Mouse (Mus musculus): Measurements from ENCODE around the gene Ppp2r3a. TPM values are rescaled to one million over a fixed set of nuclear protein-coding genes. Genes with fewer than 3 reads are reported as not detected.

Gene Ppp2r3a
- polyA plus RNA-seq, 1 experiment from 2014 or later, result 40.2 TPM

- no peak for ATAC-seq (ENCODE audit: low read depth)
- 95% methylated on average over 1 of the region's 1 CpGs for WGBS
- Histone ChIP-seq H3K9ac (replicated peaks; ENCODE audit: low read depth, low read length) (no peak overlapping the region), H3K4me2 (ENCODE audit: low read depth, low read length) (no peak overlapping the region), H3K4me1 (ENCODE audit: control insufficient read depth, insufficient read depth, low read length) (no peaks in the 10 kb centered on the region), H3K36me3 (ENCODE audit: control insufficient read depth, insufficient read depth, low read length) (no peaks in the 10 kb centered on the region), H3K27me3 (ENCODE audit: control insufficient read depth, insufficient read depth, low read length) (no peaks in the 10 kb centered on the region), H3K4me3 (ENCODE audit: low read depth, low read length) (no peak overlapping the region), H3K9me3 (ENCODE audit: control insufficient read depth, low read length) (no peaks in the 10 kb centered on the region), H3K27ac (ENCODE audit: low read depth, low read length) (no peak overlapping the region)
Measured at GRCm38 (mm10) chr9:101159431-101159830, 92.2 kb downstream of the Ppp2r3a start.

GRCm38 (mm10) chr9:101152872-101153271 is 98.7 kb downstream of the Ppp2r3a start:
- no peak overlapping the region for H3K4me3 ChIP-seq (ENCODE audit: low read depth, low read length)
- H3K36me3 ChIP-seq (ENCODE audit: control insufficient read depth, insufficient read depth, low read length), result no peaks in the 10 kb centered on the region
- ATAC-seq (ENCODE audit: low read depth), result no peak
- H3K4me1 ChIP-seq (ENCODE audit: control insufficient read depth, insufficient read depth, low read length), result no peaks in the 10 kb centered on the region
- no peak overlapping the region for H3K4me2 ChIP-seq (ENCODE audit: low read depth, low read length)
- no peak overlapping the region for H3K27ac ChIP-seq (ENCODE audit: low read depth, low read length)
- no peak overlapping the region for H3K9ac ChIP-seq (replicated peaks; ENCODE audit: low read depth, low read length)
- WGBS, result 79% methylated on average over 5 of the region's 5 CpGs
- H3K27me3 ChIP-seq (ENCODE audit: control insufficient read depth, insufficient read depth, low read length), result no peaks in the 10 kb centered on the region
- no peaks in the 10 kb centered on the region for H3K9me3 ChIP-seq (ENCODE audit: control insufficient read depth, low read length)

- 0 out of 2 replicates have a peak, but pooled peaks cover 11% of the 10 kb centered on the region for H3K36me3 ChIP-seq (ENCODE audit: control insufficient read depth, insufficient read depth, low read length)
- H3K4me1 ChIP-seq (ENCODE audit: control insufficient read depth, insufficient read depth, low read length), result no peaks in the 10 kb centered on the region
- WGBS, result 94% methylated on average over 4 of the region's 4 CpGs
- H3K4me2 ChIP-seq (ENCODE audit: low read depth, low read length), result no peak overlapping the region
- no peak for ATAC-seq (ENCODE audit: low read depth)
- H3K9ac ChIP-seq (replicated peaks; ENCODE audit: low read depth, low read length), result no peak overlapping the region
- no peak overlapping the region for H3K27ac ChIP-seq (ENCODE audit: low read depth, low read length)
- H3K4me3 ChIP-seq (ENCODE audit: low read depth, low read length), result no peak overlapping the region
- H3K27me3 ChIP-seq (ENCODE audit: control insufficient read depth, insufficient read depth, low read length), result no peaks in the 10 kb centered on the region
- H3K9me3 ChIP-seq (ENCODE audit: control insufficient read depth, low read length), result no peaks in the 10 kb centered on the region
Measured at GRCm38 (mm10) chr9:101143635-101144034, 108.0 kb downstream of the Ppp2r3a start.

- ATAC-seq (ENCODE audit: low read depth), result no peak
- Histone ChIP-seq H3K9me3 (ENCODE audit: control insufficient read depth, low read length) (no peaks in the 10 kb centered on the region), H3K4me1 (ENCODE audit: control insufficient read depth, insufficient read depth, low read length) (no peaks in the 10 kb centered on the region), H3K27me3 (ENCODE audit: control insufficient read depth, insufficient read depth, low read length) (no peaks in the 10 kb centered on the region), H3K27ac (ENCODE audit: low read depth, low read length) (no peak overlapping the region), H3K36me3 (ENCODE audit: control insufficient read depth, insufficient read depth, low read length) (peaks cover 3% of the 10 kb centered on the region; the same call in 1 of the 2 replicates), H3K4me3 (ENCODE audit: low read depth, low read length) (no peak overlapping the region), H3K4me2 (ENCODE audit: low read depth, low read length) (no peak overlapping the region), H3K9ac (replicated peaks; ENCODE audit: low read depth, low read length) (no peak overlapping the region)
- 93% methylated on average over 8 of the region's 8 CpGs for WGBS
Measured at GRCm38 (mm10) chr9:101114182-101114884, 137.3 kb downstream of the Ppp2r3a start.

- 98% methylated on average over 4 of the region's 4 CpGs for WGBS
- H3K9me3 ChIP-seq (ENCODE audit: control insufficient read depth, low read length), result no peaks in the 10 kb centered on the region
- H3K36me3 ChIP-seq (ENCODE audit: control insufficient read depth, insufficient read depth, low read length), result peaks cover 3% of the 10 kb centered on the region; the same call in 1 of the 2 replicates
- no peak overlapping the region for H3K4me3 ChIP-seq (ENCODE audit: low read depth, low read length)
- ATAC-seq (ENCODE audit: low read depth), result no peak
- H3K27ac ChIP-seq (ENCODE audit: low read depth, low read length), result no peak overlapping the region
- no peak overlapping the region for H3K9ac ChIP-seq (replicated peaks; ENCODE audit: low read depth, low read length)
- no peaks in the 10 kb centered on the region for H3K4me1 ChIP-seq (ENCODE audit: control insufficient read depth, insufficient read depth, low read length)
- H3K27me3 ChIP-seq (ENCODE audit: control insufficient read depth, insufficient read depth, low read length), result no peaks in the 10 kb centered on the region
- H3K4me2 ChIP-seq (ENCODE audit: low read depth, low read length), result no peak overlapping the region
Measured at GRCm38 (mm10) chr9:101113317-101113716, 138.3 kb downstream of the Ppp2r3a start.

- no peaks in the 10 kb centered on the region for H3K27me3 ChIP-seq (ENCODE audit: control insufficient read depth, insufficient read depth, low read length)
- no peak overlapping the region for H3K9ac ChIP-seq (replicated peaks; ENCODE audit: low read depth, low read length)
- H3K36me3 ChIP-seq (ENCODE audit: control insufficient read depth, insufficient read depth, low read length), result 0 out of 2 replicates have a peak, but pooled peaks cover under 1% of the 10 kb centered on the region
- no peak overlapping the region for H3K4me3 ChIP-seq (ENCODE audit: low read depth, low read length)
- H3K27ac ChIP-seq (ENCODE audit: low read depth, low read length), result no peak overlapping the region
- 39% methylated on average over 3 of the region's 3 CpGs for WGBS
- no peaks in the 10 kb centered on the region for H3K9me3 ChIP-seq (ENCODE audit: control insufficient read depth, low read length)
- no peak overlapping the region for H3K4me2 ChIP-seq (ENCODE audit: low read depth, low read length)
- no peaks in the 10 kb centered on the region for H3K4me1 ChIP-seq (ENCODE audit: control insufficient read depth, insufficient read depth, low read length)
- no peak for ATAC-seq (ENCODE audit: low read depth)
Measured at GRCm38 (mm10) chr9:101110013-101110412, 141.6 kb downstream of the Ppp2r3a start.

- H3K4me1 ChIP-seq (ENCODE audit: control insufficient read depth, insufficient read depth, low read length), result no peaks in the 10 kb centered on the region
- no peak overlapping the region for H3K27ac ChIP-seq (ENCODE audit: low read depth, low read length)
- no peak overlapping the region for H3K9ac ChIP-seq (replicated peaks; ENCODE audit: low read depth, low read length)
- no peak overlapping the region for H3K4me2 ChIP-seq (ENCODE audit: low read depth, low read length)
- H3K9me3 ChIP-seq (ENCODE audit: control insufficient read depth, low read length), result no peaks in the 10 kb centered on the region
- H3K27me3 ChIP-seq (ENCODE audit: control insufficient read depth, insufficient read depth, low read length), result no peaks in the 10 kb centered on the region
- H3K36me3 ChIP-seq (ENCODE audit: control insufficient read depth, insufficient read depth, low read length), result 0 out of 2 replicates have a peak, but pooled peaks cover 4% of the 10 kb centered on the region
- 80% methylated on average over 3 of the region's 3 CpGs for WGBS
- no peak overlapping the region for H3K4me3 ChIP-seq (ENCODE audit: low read depth, low read length)
- ATAC-seq (ENCODE audit: low read depth), result no peak
Measured at GRCm38 (mm10) chr9:101107386-101107785, 144.2 kb downstream of the Ppp2r3a start.

GRCm38 (mm10) chr9:101105735-101106134 is 145.9 kb downstream of the Ppp2r3a start:
- no peaks in the 10 kb centered on the region for H3K27me3 ChIP-seq (ENCODE audit: control insufficient read depth, insufficient read depth, low read length)
- no peaks in the 10 kb centered on the region for H3K4me1 ChIP-seq (ENCODE audit: control insufficient read depth, insufficient read depth, low read length)
- H3K36me3 ChIP-seq (ENCODE audit: control insufficient read depth, insufficient read depth, low read length), result 0 out of 2 replicates have a peak, but pooled peaks cover 4% of the 10 kb centered on the region
- no peak for ATAC-seq (ENCODE audit: low read depth)
- no peak overlapping the region for H3K27ac ChIP-seq (ENCODE audit: low read depth, low read length)
- H3K4me2 ChIP-seq (ENCODE audit: low read depth, low read length), result no peak overlapping the region
- no peak overlapping the region for H3K9ac ChIP-seq (replicated peaks; ENCODE audit: low read depth, low read length)
- 95% methylated on average over 6 of the region's 6 CpGs for WGBS
- H3K9me3 ChIP-seq (ENCODE audit: control insufficient read depth, low read length), result no peaks in the 10 kb centered on the region
- H3K4me3 ChIP-seq (ENCODE audit: low read depth, low read length), result no peak overlapping the region

GRCm38 (mm10) chr9:101104931-101105330 is 146.7 kb downstream of the Ppp2r3a start:
- Histone ChIP-seq H3K4me2 (ENCODE audit: low read depth, low read length) (no peak overlapping the region), H3K27me3 (ENCODE audit: control insufficient read depth, insufficient read depth, low read length) (no peaks in the 10 kb centered on the region), H3K9me3 (ENCODE audit: control insufficient read depth, low read length) (no peaks in the 10 kb centered on the region), H3K27ac (ENCODE audit: low read depth, low read length) (no peak overlapping the region), H3K4me1 (ENCODE audit: control insufficient read depth, insufficient read depth, low read length) (no peaks in the 10 kb centered on the region), H3K9ac (replicated peaks; ENCODE audit: low read depth, low read length) (no peak overlapping the region), H3K4me3 (ENCODE audit: low read depth, low read length) (no peak overlapping the region), H3K36me3 (ENCODE audit: control insufficient read depth, insufficient read depth, low read length) (0 out of 2 replicates have a peak, but pooled peaks cover 4% of the 10 kb centered on the region)
- WGBS, result 80% methylated on average over 11 of the region's 11 CpGs
- no peak for ATAC-seq (ENCODE audit: low read depth)
